Mouse (Mus musculus) left cerebral cortex, postnatal 10 days (tissue): ENCODE data around the gene Trip10. TPM values are rescaled to one million over a fixed set of nuclear protein-coding genes. Genes with fewer than 3 reads are reported as not detected.

Experiments used
- DNase-seq, 2 experiments: peaks; one replicate each; pipeline ENCODE4 v3.0.0; 2021 to 2022; ENCODE audit warnings: low spot score in 2 of 2, mixed read lengths in 1 of 2; ENCODE audit errors: extremely low spot score in 1 of 2
- intact Hi-C: fragments of 180-260 bp; cut with DNase I; formaldehyde crosslinking; loops from one replicate; pipeline ENCODE4 v1.15.1; 2025
- total RNA-seq, 2 experiments: library from RNA; stranded (reverse); gene quantifications; 2 replicates each; pipeline ENCODE4 v1.2.3; 2021

The Trip10 gene
- 1 to 10 TPM; 4.6 to 6.7 TPM for total RNA-seq

DNA sequence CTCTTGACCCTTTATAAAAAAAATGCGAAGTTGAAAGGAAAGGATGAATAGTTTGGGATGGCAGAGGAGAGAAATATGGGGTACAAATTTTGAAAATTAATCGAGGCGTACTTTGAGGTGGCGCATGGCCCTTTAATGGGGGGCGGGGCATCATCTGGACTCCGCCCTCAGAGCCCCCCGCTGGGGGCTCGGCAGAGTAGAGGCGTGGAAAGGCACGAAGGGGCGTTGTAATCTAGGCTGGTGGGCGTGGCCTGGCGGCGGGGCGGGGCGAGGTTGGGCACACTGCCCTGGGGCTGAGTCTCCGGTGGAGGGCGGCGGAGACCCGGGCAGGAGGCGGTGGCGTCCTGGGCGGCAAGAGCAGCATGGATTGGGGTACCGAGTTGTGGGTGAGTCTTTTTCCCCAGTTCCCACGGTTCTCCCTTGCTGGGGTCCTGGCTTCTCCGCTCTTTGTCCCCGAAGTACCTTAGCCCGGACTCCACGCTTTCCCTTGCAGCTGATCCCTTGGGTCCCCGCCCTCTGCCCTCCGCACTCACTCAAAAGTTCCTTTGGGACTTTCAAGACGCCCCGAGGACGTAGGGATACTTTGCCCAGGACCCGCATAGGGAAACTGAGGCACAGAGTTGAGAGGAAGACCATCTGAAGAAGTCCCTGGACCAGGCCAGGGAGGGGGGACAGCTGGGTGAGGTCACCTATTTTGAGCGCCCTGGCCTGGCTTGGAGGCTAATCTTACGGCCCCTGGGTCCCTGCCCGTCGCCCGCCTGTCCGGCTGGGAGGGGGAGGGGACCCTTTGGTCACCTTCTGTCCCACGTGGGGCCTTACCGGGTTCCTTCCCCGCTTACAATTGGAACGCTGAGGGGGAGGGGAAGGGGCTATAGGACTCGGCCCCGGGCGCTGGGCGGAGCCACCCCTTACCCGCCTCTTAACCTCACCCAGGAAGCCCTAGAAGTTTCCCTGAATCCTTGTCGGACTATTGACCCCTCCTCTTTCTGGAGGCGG is at the start of gene Trip10:
Gene Trip10 (plus strand): TSS at position 270 of the 996 bp plus-strand sequence.
- intact Hi-C loops, result loop anchor here (1.0 kb wide), 1 partner anchor 86 kb away; no protein-coding TSS in a partner anchor
- peak; percentile 83 to 93 for DNase-seq

DNA sequence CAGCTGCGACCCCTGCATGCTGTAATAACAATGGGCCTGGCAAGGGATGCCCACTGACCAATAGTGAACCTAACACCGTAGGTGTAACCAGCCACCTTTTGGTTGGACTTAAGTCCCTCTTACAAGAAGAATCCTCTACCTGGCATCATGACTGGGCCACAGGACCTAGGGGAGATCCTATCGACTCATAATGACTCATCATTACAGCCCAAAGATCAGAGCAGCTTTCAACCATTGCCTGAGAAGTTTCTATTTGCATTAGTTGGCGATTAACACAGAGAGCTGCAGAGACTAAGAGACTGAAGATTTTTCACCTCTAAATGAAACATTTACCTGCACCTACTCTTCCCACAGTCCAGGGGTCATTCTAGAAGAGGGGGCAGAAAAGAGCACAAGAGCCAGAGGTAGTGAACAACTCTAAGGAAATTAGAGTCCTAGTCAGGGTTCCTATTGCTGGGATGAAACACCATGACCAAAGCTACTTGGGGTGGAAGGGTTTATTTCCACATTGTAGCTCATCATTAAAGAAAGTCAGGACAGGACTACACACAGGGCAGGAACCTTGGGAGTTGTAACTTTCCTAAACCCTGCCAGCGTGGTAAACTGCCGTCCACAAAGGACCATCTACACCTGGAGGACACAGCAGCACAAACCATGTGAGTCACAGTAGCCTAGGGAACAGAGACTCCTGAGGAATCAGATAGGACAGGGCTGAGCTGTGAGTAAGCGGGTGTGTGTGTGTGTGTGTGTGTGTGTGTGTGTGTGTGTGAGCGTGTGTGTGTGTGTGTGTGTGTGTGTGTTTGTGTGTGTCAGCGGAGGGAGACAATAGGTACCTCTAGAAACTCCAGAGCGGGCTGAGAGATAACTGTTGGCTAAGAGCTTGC is 47.2 kb upstream of the Trip10 start:
- intact Hi-C loops, result no loop called here
- no peak for DNase-seq

DNA sequence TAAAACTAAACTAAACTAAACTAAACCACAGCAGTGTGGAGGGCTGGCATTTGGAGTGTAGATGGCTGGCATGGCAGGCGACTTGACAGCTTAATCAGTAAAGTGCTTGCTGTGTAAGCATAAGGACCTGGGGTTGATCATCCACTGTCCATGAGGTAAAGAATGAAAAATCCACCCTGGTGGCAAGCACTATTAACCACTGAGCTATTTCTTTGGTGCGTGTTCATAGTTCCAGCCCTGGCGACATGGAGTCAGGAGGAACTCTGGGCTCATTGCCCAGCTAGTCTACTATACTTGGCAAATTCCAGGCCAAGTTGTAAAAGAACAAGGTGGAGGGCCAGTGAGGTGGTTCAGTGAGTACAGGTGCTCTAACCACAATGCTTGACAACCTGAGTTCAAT is 41.3 kb upstream of the Trip10 start:
- DNase-seq, result no peak
- intact Hi-C loops, result no loop called here

DNA sequence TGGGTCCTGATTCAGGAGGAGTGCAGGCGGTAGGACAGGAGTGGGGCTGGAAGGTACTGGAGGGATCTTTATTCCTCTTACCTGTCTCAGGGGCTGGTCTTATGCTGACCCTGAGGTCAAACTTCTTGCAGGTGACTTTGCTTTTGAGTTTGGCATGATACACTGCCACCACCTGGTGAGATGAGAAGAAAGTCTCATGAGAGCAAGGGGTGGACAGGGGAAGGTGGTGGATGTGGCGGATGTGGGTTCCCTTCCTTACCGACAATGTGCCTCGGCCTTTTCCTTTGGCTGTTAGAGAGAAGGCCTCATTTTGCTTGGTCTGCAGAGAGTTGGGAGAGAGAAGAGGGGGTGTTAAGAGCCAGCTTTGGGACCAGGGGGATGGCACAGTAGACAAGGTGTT is 39.9 kb upstream of the Trip10 start:
- no peak for DNase-seq

DNA sequence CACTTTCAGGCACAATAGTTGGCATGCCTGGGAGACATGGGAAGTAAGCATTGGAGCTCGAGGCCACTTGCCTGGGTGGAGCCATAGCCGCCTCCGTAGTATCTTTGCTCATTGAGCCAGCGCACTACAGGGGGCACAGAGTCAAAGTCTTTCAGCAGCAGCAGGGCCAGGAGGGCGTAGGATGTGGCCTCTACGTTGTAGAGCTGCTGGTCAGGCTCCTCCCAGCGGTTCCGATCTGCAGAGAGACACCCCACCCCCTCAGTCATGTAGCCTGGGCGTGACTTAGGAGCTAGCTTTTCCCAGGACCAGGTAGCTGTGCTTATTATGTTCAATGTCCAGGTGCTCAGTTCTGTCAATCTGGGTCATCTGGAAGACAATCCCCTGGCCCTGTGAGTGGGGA is 37.8 kb upstream of the Trip10 start:
- DNase-seq, result no peak
- intact Hi-C loops, result no loop called here

More for the DNA sequence above, 39.9 kb upstream of the Trip10 start:
- intact Hi-C loops, result no loop called here

DNA sequence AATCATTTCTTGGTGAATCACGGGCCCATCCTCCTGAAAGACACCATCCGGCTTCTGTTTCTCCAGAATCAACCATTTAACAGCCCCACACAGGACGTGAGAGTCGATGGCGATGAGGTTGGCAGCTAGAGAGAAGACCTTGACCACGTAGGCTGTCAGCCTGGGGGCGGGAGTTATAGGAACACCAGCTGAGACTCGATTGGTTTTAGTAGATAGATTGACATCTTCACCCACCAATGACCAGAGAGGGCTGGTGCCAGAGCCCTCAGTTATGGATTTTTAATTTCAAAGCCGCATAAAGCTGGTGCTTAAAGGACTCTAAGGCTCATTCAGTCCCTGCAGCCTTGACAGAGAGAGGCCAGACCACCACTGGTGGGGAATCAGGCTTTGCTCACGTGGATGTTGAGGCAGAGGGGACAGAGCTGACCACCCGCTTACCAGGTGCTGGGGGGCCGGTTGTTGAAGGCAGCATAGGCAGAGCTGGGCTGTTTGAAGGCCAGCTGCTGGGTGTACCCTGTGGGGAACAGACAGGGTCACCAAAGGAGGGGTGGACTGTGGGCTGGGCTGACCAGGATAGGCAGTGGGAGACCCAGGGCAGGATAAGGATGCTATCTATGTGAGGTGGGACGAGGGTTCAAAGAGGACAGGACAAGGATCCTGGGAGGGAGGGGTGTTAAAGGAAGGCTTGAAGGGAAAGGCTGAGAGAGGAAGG is 34.4 kb upstream of the Trip10 start:
- intact Hi-C loops, result no loop called here
- peak in 1 of 2 experiments; percentile 22 for DNase-seq

DNA sequence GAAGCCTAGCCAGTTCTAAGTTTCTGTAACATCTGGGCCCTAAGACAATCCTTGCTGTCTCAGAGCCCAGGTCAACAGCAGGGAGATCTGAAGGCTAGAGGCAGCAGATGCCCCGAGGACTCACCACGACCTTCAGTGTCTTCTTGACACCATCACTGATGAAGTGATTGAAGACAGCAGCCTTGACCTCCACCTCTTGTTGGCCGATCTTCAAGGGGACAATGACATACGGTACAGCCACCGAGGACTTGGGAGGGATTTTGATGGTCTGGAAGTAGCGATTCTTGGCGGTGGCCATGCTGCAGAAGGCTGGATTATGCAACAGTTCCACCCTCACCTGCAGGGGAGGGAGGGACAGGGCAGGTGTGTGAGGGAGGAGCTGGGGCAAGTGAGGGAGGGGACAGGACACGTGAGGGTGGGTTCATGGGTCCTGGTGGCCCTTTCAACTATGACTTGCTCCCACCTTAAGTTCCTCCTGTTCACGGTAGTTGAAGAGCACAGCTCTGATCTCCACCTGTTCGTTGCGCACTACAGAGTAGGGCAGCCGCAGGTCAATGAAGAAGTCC is 30.8 kb upstream of the Trip10 start:
- intact Hi-C loops, result loop anchor here (2.0 kb wide), 1 partner anchor 116 kb away; no protein-coding TSS in a partner anchor
- DNase-seq, result peak in 1 of 2 experiments; percentile 15

DNA sequence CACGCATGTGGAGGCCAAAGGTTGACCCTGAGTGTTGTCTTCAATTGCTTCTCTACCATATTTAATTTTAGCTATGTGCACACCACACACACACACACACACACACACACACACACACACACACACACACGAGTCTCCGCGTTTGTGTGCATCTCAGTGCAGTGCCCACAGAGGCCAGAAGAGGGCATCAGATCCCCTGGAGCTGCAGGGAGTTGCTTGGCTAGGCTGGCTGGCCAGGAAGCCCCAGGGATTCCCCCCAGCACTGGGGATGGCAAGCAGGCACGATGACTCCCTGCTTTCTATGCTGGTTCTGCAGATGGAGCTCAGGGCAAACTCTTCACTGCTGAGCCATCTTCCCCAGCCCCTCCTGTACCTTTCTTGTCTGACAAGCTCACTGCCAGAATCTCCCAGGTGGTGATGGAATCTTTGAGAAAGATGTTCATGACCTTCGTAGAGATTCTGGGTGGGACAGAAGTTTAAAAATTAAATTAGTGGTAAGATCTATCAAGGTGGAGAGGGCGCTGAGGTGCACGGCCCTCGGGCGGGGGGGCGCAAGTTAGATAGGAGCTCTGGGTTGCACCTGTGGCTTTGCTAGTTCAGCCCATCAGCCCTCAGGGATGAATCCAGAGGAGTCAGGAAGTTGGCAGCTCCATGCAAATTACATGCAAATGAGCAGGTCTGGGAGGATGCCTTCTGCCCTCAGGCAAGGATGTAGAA is 29.9 kb upstream of the Trip10 start:
- DNase-seq, result peak; percentile 30 to 83
- intact Hi-C loops, result loop anchor here (2.0 kb wide), 1 partner anchor 115 kb away; no protein-coding TSS in a partner anchor

DNA sequence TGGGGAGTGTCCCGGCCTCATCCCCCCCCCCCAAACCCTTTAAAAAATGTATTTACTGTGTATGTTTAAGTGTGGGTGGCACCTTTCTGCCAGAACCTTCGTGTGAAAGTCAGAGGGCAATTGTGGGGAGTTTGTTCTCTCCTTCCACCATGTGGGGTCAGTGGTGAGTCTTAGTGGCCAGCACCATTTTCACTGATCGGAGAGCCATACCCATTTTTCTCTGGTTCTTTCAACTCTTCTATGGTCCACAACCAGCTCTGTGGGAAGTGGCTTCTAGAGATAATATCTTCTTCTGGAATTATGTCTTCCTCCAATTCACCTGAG is 29.4 kb upstream of the Trip10 start:
- intact Hi-C loops, result loop anchor here (2.0 kb wide), 1 partner anchor 115 kb away; no protein-coding TSS in a partner anchor
- peak in 1 of 2 experiments; percentile 27 for DNase-seq

DNA sequence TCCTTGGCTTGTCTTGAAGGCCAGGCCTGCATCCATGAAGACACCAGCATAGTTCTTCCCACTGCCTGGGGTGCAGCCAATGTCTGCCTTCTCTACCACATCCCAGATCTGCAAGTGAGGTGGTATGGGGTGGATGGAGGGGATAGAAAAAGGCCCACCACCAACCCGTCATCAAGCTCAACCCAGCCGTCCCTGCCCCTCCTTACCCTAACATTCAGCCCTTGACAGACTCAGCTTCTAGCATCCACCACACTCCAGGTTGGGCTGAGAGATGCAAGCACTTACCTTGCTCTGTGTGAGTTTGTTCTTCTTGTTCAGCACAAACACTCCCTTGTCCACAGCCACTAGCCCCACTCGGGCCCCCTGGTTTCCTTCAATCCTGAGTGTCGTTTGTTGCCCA is 27.3 kb upstream of the Trip10 start:
- intact Hi-C loops, result no loop called here

DNA sequence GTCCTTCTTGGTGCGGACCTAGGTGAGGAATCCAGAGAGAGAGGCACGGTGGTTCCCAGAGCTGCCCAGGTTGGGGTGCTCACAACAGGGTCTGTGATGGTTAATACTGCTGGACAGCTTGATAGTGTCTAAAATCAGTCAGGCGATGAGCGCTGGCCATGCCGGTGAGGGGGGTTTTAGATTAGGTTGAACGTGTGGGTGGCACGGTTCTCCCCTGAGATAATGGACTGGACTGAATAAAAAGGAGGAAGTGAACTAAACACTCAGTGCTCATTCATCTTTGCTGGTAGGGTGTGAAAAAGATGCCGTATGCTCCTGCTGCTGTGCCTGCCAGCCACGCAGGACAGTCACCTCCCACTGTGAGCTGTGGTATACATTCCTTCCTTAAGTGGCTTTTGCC is 25.9 kb upstream of the Trip10 start:
- DNase-seq, result no peak
- intact Hi-C loops, result no loop called here

More for the DNA sequence above, 27.3 kb upstream of the Trip10 start:
- DNase-seq, result peak in 1 of 2 experiments; percentile 8

DNA sequence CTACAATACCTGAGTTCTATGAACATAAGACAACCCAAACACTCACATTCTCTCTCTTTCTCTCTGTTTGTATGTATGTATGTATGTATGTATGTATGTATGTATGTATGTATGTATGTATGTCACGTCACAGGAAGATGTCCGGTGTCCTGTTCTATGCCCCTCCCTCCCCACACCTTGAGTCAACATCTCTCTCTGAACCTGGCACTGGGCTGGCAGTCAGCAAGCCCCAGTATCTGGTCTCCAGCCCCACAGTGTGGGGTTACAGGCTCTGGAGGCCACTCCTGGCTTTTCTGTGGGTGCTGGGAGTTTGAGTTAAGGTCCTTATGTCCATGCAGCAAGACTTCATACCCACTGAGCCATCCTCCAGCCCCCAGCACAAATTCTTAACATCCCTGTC is 21.8 kb upstream of the Trip10 start:
- no peak for DNase-seq
- intact Hi-C loops, result no loop called here

DNA sequence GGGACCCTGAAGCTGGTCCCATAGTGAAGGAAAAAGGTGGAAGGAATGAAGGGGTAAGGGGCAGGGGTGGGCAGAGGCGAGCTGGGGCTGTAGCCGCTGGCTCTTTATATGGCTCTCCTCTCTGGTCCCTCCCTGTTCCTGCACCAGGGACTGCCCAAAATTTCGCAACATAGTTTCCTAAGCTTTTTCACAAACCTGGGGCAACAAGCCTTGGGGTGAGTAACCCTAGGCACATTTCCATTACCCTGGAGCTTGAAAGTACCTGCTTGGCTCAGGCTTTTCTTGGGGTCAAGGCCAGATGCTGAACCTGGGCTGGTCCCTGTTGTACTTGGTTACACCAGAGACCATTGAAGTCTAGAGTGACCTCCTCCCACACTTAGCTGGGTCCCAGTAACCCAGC is 21.2 kb upstream of the Trip10 start, which contains the start of gene C3:
Gene C3 (minus strand): TSS at position 123 of the 400 bp plus-strand sequence.
- no peak for DNase-seq
- intact Hi-C loops, result no loop called here

DNA sequence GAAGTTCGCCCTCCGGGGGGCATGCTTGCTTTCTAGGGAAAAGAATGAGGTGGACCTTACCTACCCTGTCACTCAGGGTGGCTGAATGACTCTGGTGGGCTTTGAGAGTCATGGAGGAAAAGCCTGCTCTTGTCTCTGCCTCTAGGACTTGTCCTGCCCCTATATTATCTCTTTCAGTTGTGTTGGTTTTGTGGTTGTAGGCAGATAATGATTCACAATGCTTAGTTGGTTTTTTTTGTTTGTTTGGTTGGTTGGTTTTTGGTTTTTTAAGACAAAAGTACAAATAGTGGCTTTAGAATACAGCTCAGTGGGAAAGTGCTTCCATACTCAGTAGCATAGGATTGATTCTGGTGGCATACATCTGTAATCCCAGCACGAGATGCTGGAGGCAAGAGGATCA is 20.4 kb upstream of the Trip10 start:
- intact Hi-C loops, result no loop called here
- no peak for DNase-seq

DNA sequence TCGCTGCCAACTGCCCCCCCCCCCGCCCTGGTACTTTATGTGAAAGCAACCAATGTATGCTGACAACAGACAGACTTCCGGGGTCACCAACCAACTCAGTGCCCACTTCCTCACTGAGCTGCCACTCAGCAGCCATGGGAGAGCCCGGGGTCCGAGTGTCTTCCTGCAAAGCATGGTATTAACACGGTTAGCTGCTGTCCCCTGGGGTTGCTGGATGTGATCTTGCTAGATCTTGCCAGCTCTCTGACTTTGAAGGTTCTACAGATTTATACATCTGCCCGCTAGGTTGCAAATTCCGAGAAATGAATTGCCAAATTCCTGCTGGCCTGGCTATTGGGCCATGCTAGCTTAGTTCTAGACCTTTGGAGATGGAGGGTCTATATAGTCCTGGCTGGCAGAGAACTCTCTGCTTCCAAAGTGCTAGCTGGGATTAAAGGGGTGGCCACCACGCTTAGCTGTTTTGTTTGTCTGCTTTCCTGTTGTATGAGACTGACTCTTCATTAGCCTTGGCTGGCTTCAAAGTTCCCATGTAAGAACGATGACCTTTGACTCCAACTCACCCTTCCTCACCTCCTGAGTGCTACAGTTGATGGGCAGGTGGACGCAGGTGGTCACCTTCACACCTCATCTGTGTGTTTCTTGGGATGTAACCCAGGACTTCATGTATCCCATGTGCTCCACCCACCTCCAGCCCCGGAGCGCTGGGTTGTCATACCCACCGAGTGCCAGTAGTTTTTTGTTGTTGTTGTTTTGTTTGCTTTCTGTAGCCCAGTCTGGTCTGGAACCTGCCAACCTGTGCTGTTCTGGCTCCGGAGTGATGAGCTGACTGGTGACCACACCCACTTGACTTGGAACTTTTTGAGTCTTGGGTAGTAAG is 19.2 kb upstream of the Trip10 start:
- no peak for DNase-seq
- intact Hi-C loops, result no loop called here

DNA sequence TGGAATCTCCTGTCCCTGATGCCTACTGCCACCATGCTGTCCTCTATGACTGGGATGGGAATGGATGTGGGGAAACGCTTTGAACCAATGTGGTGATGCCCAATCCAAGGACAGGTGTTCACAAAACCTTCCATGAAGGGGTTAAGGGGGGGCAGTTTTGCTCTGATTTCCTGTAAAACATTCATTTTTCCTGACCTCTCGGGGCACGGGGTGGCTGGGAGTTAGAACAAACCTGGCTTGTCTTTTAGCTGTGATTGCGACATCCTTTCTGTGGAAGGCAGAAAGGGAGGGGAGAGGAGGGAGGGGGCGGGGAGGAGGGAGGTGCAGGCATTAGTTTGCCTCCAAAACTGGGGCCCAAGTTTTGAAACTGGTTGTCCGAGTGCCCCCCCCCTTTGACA is 18.5 kb upstream of the Trip10 start:
- intact Hi-C loops, result no loop called here
- no peak for DNase-seq

DNA sequence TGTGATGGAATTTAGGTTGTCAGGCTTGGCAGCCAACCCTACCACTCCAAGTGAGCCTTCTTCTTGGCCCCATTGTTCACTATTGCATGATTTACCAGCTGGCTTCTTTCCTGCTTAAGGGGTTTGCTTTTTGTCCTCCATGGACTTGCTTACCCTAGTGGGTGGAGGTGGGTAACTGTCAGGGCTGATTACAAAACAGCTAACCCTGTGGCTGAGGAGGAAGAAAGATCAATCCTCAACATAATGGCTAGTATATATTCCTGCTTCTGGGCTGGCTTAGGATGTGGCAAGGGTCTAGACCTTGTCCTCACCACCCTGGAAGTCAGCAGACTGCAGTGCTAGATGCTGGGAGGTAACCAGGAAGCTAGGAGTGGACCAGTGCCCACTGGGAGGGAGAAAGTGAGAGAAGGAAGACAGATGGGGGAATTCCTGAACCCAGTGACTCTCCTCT is 17.9 kb upstream of the Trip10 start:
- DNase-seq, result no peak
- intact Hi-C loops, result no loop called here
